Mouse (Mus musculus): ENCODE measurements around the gene Ppard.

Gene Ppard

DNA sequence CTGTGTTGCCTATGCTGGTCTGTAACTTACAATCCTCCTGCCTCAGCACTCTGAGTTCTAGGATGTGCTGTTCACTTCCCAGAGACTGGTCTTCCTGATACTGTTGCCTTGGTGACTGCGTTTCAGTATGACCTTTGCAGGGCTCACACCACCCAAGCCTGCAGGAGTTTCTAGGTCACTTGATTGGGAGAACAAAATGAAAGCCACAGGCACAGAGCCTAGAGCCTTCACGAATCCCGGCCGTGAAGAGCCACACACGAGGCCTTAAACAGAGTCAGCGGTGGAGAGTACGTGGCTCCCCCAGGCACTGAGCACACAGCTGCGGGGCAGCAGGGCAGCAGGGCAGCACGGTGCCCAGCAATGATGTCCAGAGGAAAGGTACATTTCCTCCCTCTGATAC is 25.8 kb downstream of the Ppard start:
- no peak for DNase-seq

DNA sequence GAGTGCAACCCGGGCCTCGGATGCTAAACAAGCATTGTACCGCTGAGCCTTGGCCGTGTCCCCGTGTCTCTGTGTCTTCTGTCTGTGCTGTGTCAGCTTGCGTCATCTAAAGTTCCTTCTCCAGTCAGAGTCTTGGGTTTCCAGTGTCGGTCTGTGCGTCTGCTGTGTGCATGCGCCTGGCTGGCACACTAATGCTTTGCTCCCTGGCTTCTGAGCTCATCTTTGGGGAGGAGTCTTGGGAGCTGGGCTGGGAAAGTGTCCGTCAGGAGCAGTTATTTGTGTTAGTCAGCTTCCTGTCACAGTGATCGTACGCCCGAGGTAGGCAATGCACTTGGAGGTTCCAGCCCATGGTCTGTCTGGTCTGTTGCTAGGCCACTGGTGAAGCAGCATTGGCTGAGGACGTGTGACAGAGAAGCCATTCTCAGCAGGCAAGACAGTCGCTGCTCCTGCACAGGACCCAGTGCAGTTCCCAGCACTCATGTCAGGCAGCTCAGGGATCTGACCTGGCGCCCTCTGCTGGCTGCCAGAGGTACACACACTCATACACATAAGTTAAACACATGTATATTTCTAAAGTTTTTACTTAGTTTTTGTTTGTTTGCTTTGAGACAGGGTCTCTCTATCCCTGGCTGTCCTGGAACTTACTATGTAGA is 27.5 kb downstream of the Ppard start:
- DNase-seq: peak; percentile 49

DNA sequence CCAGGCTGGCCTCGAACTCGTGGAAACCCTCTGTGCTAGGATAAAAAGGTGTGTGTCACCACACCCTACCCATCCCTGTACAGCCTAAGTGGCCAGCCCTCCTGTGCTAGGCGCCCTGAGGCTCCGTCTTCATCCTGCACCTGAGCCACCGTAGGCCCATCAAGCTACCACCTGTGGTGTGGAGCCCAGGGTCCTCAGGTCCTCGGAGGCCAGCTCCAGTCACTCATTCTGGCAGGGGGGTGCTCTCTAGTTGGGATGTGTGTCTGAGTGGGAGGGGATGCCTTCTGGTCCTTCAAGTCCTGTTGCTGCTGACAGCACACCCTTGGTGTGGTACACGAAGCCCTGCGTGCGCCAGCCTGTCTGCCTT is 28.0 kb downstream of the Ppard start:
- DNase-seq: no peak

DNA sequence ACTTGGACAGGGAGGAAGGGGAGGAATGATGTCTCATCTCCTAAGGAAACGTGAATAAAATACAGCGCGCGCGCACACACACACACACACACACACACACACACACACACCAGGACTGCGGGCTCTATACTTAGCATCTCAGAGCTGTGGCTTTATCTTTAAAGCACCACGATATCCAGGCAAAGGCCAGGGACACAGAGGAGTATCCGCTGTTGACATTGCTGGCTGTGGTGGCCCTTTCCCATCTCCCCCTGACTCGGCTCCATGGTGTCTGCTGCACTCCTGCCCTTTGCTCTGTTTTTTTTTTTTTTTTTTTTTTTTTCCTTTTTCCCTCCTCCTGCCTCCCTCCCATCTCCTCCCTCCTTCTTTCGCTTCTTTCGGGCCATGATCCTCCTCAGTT is 29.3 kb downstream of the Ppard start:
- DNase-seq: no peak

DNA sequence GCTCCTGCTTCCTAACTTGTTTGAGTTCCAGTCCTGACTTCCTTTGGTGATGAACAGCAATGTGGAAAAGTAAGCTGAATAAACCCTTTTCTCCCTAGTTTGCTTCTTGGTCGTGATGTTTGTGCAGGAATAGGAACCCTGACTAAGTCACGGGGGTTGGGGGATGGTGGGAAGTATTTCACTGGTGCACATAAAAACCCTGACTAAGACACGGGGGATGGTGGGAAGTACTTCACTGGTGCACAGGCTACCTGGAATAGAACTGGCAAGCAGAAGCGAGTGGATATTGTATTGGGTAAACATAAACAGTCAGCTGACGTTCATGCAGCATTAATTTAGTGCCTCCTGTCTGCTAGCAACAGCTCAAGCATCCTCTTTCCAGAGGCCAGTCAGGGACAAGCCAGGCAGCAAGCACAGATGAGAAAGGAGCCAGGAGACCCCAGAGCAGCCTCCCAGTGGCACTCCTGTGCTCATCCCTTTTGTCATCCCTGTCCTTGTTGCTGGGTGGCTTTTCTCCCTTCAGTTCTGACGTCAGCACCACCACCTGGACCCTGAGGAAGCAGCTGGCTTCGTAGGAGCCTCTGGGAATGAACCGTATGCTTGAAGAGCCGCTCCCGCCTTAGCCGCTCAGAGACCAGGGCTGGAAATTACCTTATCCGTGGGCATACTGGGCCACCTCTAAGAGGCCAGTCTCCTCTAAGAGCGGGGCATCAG is 30.8 kb downstream of the Ppard start:
- no peak for DNase-seq

DNA sequence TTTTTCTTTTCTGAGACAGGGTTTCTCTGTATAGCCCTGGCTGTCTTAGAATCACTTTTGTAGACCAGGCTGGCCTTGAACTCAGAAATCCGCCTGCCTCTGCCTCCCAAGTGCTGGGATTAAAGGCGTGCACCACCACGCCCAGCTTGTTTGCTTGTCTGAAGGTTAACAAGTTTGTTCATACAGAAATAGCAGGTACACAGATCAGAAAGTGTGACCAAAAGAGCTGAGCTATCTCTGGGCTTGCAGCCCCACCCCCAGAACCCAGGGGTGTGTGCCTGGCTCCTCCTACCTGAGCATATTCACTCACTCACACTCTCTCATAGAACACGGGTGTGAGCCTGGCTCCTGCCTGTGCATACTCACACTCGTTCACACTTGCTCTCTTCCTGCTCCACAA is 34.8 kb downstream of the Ppard start:
- DNase-seq: no peak

DNA sequence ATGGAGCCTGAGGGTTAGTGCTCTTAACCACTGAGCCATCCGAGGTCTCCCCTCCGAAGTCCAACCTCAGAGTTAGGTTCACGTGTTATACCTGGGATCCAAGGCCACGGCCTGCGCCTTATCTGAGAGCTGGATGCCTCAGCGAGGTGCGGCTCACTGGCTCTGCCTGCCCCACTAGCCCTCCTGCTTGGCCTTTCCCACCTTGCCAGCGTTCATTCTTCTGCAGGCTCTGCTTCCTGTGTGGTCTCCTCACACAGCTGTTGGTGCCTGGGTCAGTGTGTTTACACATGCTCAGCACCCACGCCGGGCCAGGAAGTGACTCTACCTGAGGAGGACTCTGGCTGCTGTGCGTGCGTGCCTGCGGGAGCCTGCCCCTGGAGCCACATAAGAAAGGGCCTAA is 37.7 kb downstream of the Ppard start:
- peak; percentile 62 for DNase-seq

DNA sequence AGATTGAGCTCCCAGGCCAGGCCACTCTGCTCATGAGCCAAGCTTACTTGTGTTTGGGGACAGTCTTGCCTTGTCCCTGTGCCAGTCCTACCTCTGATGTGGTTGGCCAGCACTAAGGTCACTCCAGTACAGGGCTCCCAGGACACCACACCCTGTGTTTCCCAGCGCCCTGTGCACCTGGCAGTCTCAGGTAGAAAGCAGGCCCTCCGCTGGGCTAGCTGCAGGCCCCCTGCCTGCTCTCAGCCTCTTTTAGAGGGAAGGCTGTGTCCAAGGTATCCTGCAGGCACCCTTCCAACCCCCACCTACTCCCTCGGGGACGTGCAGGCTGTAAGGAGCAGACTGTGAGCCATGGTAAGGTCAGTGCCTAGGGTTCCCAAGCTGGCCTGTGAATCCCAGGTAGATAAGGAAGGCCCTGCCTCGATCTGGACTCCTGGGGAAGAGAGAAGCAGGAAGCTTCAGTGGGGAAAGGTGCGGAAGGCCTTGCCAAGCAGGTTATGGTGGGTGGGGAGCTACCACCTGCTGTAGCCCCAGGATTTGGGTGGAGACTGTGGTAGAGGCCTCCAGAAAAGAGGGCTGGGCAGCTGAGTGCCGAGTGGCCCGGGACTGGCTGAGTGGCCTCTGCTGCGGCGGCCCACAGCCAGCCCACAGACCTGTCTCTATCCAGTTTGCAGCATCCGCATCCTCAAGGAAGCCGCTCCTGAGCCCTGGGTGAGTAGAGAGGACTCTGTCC is 39.2 kb downstream of the Ppard start:
- DNase-seq: no peak

DNA sequence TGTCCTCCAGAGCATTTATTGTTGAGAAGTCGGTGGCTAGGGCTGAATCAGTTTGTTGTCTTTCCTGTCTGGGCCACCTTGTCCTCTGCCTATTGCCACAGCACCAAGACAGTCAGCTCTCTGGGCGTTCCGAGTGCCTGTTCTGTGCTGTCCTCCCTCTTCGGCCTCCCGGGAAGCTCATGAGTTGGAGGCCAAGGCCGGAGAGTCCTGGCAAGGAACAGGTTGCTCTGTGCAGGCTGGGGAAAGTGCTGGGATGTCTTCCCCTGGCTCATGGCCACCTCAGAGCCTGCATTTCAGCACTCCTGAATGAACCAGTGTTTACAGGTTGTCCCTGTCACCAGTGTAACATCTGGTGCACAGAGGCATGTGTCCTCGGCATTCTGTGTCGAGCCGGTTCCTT is 39.8 kb downstream of the Ppard start:
- no peak for DNase-seq

DNA sequence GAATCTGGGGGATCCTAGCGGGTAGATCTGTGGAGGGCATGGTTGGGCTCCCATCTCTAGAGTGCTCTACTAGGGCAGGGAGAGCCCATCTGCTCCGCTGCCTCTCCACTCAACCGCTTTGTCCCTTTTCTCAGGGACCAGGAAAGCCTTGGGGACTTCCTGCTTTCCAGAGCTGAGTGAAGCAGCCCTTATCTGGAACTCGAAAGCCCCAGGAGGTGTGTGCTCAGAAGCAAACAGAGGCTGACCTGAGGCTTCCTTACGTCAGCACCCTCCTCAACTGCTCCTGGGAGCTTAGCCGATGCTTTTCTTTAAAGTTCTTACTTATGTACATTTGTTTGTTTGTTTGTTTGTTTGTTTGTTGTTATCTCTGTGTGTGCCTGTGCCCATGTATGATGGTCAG is 40.3 kb downstream of the Ppard start:
- no peak for DNase-seq

DNA sequence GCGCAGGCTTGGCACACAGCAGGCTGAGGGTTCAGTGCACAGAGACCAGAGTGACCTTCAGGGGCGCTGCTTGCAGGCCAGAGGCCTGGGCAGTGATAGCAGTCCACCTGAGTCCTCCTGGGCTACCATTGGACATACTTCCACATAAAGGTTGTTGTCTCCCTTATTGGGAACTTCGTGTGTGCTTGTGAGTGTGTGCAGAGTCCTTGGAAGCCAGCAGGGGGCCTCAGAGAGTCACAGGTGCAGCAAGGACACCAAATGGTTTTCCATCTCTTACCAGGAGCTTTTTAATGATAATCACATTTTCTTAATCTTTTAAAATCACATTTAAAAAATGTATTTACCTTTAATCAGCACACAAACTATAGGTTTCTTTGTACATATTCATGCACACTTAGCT is 42.2 kb downstream of the Ppard start:
- DNase-seq: peak; percentile 53

DNA sequence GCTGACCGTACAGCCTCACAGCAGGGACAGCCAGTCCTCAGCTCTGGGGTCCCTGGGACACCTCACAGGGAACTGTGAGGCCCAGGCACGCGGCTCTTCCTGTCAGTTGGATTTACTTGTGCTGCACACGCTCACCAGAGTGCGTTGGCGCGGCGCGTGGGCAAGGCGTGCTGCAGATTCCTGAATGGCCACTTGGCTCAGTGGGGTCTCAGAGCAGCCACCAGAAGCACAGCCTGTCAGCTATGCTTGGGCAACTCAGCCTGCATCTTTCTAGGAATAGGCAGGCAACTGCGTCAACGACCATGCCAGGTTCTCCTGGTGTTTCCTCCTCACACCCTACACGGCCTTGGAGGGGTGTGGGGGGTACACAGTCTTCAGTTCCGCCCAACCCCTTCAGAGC is 44.7 kb downstream of the Ppard start:
- no peak for DNase-seq

DNA sequence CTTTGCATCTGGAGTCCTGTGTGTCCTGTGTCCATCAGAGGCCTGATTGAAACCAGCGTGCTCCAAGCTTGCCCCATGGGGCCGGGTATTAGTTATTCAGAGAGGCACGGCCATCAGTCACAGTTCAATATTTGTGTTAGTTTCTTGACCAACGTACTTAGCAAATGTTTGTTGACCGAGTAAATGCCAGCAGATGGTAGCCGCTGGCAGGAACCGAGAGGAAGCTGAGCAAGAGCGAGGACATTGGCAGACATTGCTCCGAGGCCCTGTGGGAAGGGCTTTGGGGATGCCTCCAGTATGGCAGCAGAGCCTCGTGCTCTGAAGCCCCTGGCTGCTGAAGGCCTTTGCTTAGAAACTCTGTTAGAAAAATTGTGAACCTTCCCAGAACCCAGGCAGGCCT is 45.2 kb downstream of the Ppard start:
- DNase-seq: no peak

DNA sequence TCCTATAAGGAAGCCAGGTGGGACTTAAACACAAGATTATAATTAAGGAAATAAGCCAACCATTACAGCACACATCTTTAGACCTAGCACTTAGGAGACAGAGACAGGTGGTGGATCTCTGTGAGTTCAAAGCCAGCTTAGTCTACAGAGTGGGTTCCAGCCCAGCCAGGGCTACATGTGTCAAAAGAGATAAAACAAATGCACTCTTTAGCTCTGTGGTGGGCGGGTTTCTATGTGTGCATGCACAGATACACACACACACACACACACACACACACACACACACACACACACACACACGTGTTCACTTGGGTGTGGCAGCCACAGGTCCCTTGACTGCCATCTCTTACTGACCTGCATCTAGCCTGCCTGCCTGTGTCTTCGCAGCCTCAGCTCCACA is 45.7 kb downstream of the Ppard start:
- DNase-seq: no peak

DNA sequence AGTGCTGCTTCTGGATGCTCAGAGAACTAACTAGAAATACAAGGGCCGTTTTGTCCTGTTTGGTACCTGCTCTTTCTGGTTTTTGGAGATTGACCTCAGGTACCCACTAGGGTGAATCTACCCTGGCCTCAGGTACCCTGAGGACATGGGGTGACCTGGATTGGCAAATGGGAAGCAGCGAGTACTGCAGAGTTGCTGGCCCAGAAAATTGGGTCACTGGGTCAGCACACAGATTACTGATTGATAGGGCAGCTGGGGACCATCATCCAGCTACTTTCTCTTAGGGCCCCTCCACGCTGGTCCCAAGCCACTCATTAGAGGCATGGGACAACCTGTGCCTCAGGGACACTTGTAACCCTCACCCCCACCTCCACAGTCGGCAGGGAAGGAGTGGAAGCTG is 46.7 kb downstream of the Ppard start:
- no peak for DNase-seq

DNA sequence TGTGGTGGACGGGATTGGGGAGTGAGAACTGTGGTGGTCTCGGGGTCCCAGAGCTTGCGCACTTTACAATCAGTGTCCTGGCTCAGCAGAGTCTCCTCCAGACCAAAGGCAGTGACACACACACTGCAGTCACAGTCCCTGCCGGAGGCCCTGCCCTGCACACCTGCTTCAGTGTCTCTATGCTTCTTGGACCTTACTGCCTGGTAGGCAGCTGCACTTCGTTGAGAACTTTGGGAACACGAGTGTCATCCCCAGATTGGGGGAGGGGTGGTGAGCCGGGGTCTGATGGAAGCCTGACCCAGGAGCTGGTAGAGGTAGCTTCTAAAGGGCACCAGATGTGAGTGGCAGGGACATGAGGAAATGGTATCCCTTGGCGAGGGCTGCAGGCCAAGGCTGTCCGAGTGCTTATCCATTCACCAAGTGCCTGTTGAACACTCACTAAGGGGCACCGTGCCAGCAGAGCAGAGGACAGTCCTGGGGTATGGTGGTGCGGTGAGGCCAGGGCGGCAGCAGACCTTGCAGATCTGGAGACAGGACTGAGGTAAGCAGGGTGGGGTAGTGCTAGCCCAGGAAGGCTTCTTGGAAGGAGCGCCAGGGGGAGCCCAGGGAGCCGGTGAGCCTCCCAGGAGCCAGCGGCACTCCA is 47.4 kb downstream of the Ppard start:
- peak; percentile 38 for DNase-seq

DNA sequence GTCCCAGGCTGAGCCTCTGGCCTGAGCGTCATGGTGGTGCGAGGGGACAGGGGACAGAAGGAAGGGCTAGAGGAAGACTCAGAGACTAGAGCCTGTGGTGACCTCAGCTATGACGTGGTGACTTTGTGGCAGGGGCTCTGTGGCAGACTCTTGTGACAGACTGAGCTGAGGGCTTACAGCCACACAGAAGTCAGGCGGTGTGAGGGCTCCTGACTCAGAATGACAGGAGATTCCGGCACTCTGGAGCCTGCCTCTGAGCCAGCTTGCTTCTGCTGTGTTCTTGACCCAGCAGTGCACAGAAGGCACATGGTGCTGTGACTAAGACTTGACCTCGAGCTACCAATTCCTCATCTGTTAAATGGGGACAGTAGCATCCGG is 47.9 kb downstream of the Ppard start:
- no peak for DNase-seq

DNA sequence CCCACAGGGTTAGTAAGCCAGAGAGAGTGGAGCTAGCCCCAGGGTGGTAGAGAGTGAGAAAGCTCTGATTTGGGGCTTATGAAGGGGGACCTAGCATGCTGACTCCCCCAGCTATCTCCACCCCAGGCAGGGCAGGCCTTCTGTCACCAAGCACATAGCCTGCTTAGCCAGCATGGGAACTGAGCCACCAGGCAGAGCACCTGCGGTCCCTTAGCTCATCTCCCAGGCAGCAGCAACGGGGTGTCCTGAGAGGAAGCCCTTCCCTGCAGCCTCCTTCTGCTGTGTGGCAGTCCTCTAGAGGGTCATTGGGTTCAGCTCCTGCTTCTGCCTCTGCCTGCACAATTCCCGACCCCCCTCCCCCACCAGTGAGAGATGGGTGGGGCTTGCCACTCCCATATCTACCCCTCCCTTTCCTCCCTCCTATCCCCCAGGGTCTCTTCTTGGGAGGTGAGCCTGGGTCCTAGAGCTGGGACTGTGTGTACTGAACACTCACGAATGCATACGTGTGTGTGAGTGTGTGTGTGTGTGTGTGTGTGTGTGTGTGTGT is 48.4 kb downstream of the Ppard start:
- no peak for DNase-seq

DNA sequence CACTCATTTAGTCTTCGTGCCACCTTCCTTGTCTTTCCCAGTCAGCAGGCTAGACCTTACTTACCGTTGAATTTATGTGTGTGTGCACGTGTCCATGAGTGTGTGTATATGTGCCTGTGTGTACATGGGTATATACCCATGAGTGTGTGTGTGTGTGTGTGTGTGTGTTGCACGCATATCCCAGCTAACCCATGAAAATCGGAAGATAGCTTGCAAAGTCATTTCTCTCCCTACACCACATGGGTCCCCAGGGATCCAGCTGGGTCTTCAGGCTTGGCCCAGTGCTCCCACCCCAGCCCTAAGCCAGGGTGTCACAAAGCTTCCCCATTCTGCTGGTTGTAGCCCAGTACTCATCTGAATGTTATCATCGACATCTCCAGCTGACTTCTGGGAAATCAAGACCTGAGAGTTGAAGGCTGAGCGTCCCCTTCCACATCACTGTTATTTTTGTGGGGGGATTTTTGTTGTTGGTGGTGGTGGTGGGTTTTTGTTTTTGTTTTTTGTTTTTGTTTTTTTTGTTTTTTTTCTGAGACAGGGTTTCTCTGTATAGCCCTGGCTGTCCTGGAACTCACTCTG is 49.5 kb downstream of the Ppard start:
- DNase-seq: no peak

DNA sequence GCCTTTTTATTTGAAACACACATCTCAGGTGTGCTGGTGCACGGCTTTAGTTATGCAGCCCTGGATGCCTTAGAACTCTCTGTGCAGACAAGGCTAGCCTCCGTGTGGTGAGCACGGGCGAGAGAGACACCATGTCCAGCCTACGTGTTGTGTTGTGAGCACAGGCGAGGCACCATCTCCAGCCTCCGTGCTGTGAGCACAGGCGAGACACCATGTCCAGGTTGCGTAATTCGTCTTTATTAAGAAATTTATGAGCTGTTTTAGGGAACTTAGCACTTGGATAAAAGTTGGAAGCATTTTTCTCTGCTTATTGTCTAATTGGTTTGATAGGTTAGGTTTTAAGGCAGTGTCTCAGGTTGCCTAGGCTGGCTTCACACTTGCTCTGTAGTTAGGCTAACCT is 50.7 kb downstream of the Ppard start:
- DNase-seq: no peak

DNA sequence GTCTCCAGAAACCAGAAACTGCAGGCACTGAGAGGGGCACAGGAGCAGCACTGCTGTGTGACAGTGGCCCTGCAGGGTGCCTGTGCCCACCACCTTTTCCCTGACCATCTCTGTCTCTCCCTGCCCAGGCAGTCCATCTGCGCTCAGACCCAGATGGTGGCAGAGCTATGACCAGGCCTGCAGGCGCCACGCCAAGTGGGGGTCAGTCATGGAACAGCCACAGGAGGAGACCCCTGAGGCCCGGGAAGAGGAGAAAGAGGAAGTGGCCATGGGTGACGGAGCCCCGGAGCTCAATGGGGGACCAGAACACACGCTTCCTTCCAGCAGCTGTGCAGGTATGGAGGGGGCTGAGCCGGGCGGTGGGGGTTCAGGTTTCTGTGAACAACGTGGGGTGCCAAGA is 53.6 kb downstream of the Ppard start:
- no peak for DNase-seq

DNA sequence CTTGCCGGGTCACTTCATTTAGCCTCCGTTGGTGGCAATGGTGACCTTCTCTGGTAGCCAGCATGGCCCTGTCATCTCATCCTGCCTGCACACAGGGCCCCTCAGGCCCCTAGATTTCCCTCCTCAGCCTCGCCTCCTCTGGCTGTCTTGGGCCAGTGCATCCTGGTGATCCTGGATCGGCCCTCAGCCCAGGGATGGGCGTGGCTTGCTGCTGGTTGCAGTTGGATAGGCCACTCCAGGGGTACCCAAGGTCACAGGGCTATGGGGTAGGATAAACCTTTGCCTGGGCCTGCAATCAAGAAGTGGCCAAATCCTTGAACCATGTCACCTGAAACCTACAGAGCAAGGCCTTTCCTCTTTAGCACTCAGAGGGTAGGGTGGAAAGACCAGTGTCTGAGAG is 54.5 kb downstream of the Ppard start:
- DNase-seq: no peak

DNA sequence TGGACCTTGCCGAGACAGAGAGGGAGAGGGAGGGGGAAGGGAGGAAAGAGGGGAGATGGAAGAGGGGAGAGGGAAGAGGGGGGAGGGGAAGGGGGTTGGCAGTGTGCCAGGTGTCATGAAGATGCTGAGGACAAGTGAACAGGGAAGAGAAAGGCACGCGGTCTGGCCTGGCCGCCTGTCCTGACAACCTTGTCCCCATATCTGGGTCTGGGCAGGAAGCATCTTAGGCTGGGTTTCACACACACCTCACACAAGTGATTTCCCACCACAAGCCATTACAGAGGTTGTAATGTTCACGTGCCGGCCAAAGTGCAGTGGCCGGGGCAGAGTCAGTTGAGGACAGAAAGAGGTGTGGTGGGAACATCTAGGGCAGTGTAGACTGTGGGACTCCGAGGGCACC is 55.1 kb downstream of the Ppard start:
- DNase-seq: no peak

Measured in thymus, postnatal 14 days (tissue).